Mouse (Mus musculus) adrenal gland, postnatal 36 days (tissue): ENCODE results near the gene 4930579F01Rik. TPM values are rescaled to one million over a fixed set of nuclear protein-coding genes. Genes with fewer than 3 reads are reported as not detected.

Experiments used
- total RNA-seq, 2 experiments: library from RNA; stranded (reverse); gene quantifications; 2 replicates each; pipeline ENCODE4 v1.2.3; 2021

Gene 4930579F01Rik
- total RNA-seq, 2 experiments from 2014 or later, result not detected

Other genes starting within 250 kb of the 4930579F01Rik start
- 1 to 10 TPM; 3.5 to 6.9 TPM for gene Dapp1, start 212.3 kb downstream of the 4930579F01Rik start, total RNA-seq
- gene 1110002E22Rik, start 128.8 kb downstream of the 4930579F01Rik start, total RNA-seq, result under 1 TPM in 1 of 2 experiments, not detected in 1; 0.10 TPM
- not detected for gene Gm5105, start 126.4 kb downstream of the 4930579F01Rik start, total RNA-seq
- gene Trmt10a, start 50.4 kb downstream of the 4930579F01Rik start, total RNA-seq, result 10 to 100 TPM; 12.9 to 13.1 TPM
- gene Mttp, start 48.9 kb downstream of the 4930579F01Rik start, total RNA-seq, result 10 to 100 TPM in 1 of 2 experiments, 1 to 10 TPM in 1; 6.5 to 15.9 TPM
- gene Adh7, start 23.9 kb upstream of the 4930579F01Rik start, total RNA-seq, result 10 to 100 TPM in 1 of 2 experiments, 1 to 10 TPM in 1; 8.7 to 55.5 TPM
- gene Adh1, start 67.2 kb upstream of the 4930579F01Rik start, total RNA-seq, result 1,000 to 10,000 TPM; 2,463 to 7,675 TPM
- gene Adh6a, start 119.5 kb upstream of the 4930579F01Rik start, total RNA-seq, result not detected
- under 1 TPM; 0.23 to 0.33 TPM for gene Adh6b, start 147.9 kb upstream of the 4930579F01Rik start, total RNA-seq
- under 1 TPM; 0.43 to 0.83 TPM for gene Adh4, start 221.6 kb upstream of the 4930579F01Rik start, total RNA-seq
- gene Adh5, start 249.3 kb upstream of the 4930579F01Rik start, total RNA-seq, result 100 to 1,000 TPM; 160 to 207 TPM